Mouse (Mus musculus) right cerebral cortex, postnatal 25 days (tissue): ENCODE results near the gene Tgm2.
A peak's percentile ranks its signal among the peaks of the same experiment; 100 is the strongest.

Experiments
- DNase-seq: peaks from one replicate; pipeline ENCODE4 v3.0.0; 2022

Gene Tgm2

GRCm38 (mm10) chr2:158106947-158107587 is 39.2 kb downstream of the Tgm2 start:
- DNase-seq = no peak

DNA sequence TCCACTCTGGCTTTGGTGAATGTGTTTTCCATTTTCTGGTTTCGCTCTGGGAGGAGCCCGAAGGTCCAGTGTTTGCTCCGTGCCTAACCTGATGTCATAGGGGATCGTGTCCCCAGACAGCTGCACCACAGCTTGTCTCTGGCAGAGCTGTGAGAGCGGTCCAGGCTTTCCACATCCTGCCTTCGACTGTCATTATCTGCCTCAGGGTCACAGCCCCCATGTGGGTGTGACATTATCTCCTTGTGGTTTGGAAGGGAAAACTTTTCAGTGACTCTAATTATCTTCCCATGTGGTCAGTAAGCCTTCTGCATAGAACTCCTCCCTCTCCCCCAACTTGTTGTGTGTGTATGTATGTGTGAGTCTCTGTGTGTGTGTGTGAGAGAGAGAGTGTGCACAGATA is 40.6 kb downstream of the Tgm2 start:
- DNase-seq = no peak

DNA sequence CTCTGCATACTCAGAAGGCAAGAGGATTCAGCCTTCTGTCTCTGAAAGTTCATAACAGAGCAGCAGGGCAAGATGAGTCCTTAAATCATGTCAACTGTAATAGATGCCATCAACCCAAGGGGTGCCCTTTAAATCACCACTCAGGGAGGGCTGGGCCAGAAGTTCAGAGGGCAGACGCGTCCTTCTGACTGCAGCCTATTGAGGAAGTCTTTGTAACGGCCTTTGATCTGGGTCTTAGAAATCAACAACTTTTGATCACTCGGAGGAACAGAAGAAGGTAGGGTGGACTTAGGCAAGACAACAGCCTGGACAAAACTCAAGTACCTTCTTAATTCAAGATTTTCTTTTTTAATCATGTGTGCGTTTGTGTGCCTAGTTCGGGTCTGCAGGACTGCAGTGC is 41.3 kb downstream of the Tgm2 start:
- no peak for DNase-seq

DNA sequence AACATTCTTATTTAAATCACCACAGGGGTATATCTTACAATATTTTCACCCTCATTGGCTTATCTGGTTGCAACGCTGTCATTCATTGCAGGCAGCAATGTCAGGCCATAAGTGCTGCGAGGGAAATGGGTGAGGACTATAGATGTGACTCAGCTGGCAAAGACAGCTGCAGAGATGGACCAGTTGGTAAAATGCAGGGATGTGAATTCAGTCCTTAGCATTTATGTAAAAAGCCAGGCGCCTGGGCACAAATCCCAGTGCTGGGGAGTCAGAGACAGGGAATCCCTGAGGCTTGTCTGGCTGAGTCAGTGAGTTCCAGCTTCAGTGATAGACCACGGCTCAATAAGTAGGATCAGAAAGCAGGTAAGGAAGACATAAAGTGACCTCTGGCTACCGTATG is 44.5 kb downstream of the Tgm2 start:
- DNase-seq = peak; percentile 72

GRCm38 (mm10) chr2:158099537-158099936 is 46.7 kb downstream of the Tgm2 start:
- DNase-seq = no peak

GRCm38 (mm10) chr2:158098730-158099129 is 47.5 kb downstream of the Tgm2 start:
- DNase-seq = no peak

- DNase-seq = no peak
Measured at GRCm38 (mm10) chr2:158097071-158097470, 49.2 kb downstream of the Tgm2 start.

DNA sequence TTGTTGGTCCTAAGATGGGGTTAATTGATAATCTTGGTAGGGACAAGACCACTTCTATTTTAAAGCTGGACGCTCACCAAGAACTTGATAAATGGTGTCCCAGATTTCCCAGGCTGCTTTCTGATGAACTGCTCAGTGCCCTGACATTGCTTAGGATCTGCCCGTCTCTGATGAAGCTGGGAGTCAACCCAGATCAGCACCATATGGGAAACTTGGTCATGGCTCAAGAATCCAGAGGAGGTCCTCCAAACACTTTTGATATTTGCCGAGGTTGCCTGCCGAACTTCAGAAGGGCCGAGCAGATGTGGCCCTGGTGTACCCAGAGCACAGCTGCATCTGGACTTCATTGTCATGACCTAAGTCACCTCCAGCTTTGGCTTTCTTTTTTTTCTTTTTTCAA is 51.4 kb downstream of the Tgm2 start:
- DNase-seq = no peak

DNA sequence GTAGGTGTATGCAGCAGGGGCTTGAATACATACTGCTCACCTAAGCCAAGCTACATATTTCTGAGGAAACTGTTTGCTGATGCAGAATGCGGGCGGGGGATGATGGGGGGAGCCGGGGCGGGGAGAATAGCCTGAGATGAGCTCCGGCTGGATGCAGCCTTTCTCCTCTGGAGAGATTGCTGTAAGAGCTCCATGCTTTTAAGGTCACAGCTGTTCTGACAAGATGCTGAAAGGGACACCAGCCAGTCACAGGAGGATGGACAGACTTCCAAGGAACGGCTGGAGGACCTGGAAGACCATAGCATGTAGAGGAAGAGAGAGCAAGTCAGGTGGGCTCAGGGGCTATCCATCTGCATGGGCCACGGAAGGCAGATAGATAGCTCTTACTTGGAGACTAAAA is 51.9 kb downstream of the Tgm2 start:
- no peak for DNase-seq

GRCm38 (mm10) chr2:158093345-158093744 is 52.9 kb downstream of the Tgm2 start:
- DNase-seq = no peak

GRCm38 (mm10) chr2:158090096-158090495 is 56.1 kb downstream of the Tgm2 start:
- no peak for DNase-seq

- no peak for DNase-seq
Measured at GRCm38 (mm10) chr2:158084486-158084885, 61.8 kb downstream of the Tgm2 start.

DNA sequence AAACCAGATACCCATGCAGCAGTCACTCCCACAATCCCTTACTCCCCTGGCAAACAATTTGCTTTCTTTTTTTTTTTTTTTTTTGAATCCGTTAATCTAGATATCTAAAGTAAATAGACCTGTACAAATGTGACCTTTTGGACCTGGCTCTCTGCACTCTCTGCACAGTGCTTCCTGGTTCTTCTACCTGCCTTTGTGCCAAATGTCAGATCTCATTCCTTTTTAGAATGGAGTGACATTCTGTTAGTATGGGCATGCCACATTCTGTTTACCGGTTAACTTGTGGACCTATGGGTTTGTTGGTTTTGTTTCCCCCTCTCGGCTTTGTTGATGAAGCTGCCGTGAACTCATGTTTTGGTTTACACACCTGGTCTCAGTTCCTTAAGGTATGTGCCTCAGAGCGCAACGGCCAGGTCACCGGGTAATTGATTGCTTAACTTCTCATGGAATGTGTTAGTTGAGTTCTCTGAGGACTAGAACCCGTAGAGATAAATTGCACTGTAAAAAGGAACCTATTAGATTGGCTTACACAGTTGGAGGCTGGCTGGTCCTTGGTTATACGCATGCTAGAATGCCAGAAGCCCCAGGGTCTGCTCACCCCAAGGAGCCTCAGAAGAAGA is 65.5 kb downstream of the Tgm2 start:
- no peak for DNase-seq

DNA sequence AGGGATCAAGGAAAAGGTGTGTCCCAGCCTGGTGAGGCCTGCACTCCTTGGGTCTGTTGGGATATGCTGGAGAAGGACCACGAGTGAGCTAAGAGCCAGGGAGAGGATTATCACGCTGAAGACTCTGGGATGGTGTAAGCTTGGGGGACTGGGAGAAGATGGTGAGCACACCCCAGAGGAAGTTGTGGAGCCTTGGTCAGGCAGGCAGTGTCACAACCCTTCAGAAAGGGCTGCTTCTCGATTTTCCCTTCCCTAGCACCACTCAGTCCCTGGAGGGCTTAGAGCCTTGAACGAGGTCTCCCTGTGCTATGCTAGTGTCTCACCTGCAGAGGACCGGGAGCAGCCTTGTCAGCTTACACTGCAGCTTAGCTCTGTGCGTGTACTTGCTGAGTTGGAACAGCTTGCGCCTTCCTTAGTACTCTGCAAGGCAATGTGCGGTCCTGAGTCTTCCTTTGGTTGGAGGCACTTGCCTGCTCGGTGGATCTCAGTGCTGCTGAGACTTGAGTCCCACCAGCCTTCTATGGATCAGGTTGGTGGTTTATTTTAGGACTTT is 66.3 kb downstream of the Tgm2 start:
- DNase-seq = no peak

- no peak for DNase-seq
Measured at GRCm38 (mm10) chr2:158078971-158079370, 67.3 kb downstream of the Tgm2 start.

DNA sequence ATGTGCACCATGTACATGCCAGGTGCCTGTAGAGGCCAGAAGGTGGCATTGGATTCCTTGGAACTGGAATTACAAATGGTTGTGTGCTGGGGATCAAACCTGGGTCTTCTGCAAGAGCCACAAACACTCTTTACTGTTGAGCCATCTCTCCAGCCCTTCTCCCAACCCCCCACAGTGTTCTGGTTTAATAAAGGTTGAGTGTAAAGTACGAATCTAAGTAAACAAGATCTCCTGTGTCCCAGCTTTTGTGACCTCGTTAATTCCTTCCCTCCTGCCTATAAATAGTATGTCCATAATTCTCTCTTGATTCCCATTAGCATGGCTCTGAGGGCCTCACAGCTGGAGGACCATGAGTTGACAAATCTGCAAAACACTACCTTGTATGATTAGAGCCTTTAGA is 68.3 kb downstream of the Tgm2 start:
- DNase-seq = no peak

DNA sequence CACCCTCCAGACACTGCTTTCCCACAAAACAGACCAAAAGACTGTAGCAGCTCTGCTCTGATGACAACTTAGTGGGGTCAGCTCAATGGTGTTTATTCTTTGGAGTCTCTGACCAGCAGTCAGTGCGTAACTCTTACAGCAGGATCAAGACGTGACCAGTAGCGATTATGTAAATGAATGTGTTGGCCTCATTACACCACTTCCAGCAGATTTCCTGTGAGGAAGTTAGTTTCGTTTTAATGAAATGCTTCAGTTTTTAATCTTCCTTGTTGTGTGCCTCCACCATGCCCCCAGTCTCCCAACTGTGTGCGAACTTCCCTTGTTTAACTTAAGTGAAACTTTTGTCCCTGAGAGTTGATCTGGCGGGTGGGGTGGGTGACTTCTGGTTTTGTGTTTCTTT is 69.5 kb downstream of the Tgm2 start:
- no peak for DNase-seq

- no peak for DNase-seq
Measured at GRCm38 (mm10) chr2:158074835-158075234, 71.4 kb downstream of the Tgm2 start.

GRCm38 (mm10) chr2:158071633-158071995 is 74.6 kb downstream of the Tgm2 start:
- no peak for DNase-seq

DNA sequence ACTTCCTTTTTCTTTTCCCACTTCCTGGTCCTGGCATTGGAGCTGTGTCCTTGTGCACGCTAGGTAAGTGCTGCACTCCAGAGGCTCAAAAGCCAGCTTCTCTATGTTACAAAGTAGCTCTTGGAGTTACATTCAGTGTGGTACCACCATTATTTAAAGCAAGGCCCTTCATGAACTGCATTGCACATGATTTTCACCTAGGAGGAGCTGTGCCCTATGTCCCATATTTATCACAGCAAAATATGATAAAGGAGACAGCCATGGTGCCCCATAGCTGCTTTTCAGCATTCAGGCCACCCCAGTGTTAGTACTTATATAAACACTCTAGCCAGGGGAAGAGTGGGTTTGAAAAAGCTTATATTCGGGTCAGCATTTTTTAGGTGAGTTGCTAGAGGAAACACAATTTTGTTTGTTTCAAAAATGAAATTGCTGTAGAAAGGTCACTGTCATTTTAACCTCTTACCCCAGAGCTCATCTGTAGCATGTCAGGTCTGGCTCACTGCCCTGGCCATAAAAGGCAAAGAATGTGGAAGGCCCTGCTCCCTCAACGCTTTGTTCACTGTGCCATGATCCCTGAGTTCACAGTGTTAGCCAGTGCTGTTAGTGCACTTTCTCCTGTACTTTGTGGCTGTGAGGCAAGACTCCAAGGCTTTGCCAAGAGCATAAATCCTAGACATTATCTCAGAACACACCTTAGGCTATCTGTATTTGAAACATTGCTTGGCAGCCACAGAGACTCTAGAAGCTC is 75.2 kb downstream of the Tgm2 start:
- DNase-seq = no peak

- DNase-seq = no peak
Measured at GRCm38 (mm10) chr2:158068444-158068971, 77.7 kb downstream of the Tgm2 start.

DNA sequence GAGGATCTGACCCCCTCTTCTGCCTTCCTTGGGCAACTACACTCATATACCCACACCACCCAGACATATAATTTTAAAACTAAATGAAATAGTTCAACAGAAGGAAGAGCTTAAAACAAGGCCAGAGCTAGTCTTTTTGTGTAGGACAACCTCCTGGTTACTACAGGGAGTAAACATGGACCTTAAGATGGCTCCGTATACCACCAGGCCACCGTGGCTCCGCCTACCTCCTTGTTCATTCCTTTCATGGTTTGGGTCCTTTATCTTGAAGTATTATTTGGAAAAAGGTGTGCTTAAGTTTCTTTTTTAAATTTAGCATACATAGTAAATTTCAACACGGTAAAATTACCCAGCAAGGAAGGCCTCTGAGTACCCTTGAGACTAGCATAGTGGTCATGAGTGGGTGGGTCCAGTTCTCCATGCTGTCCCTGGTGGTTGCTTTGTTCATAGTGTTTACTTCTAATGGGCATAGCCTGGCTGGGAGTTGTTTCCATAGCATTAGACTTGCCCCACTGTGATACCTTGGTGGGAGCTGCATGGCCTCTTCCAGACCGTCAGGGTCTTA is 78.9 kb downstream of the Tgm2 start:
- DNase-seq = no peak

- DNase-seq = no peak
Measured at GRCm38 (mm10) chr2:158066456-158066855, 79.8 kb downstream of the Tgm2 start.
